8 mouse cellular contexts compared by ENCODE assay signal in genomic region chr8:123117127-123117731, GRCm38 (mm10). TPM values are rescaled to one million over a fixed set of nuclear protein-coding genes. Genes with fewer than 3 reads are reported as not detected.
DNase-seq lines count a peak whose midpoint lies in the region; ATAC-seq and TF ChIP-seq lines count a peak whose summit lies in the region.

Cpne7 (plus strand) TSS chr8:123117374.

- no peaks in the 10 kb centered on the region for H3K36me3 ChIP-seq in hindbrain, embryonic 10.5 days
- H3K36me3 ChIP-seq in limb, embryonic 13.5 days = no peaks in the 10 kb centered on the region

- peaks cover 78% of the 10 kb centered on the region for H3K27me3 ChIP-seq in hindbrain, embryonic 10.5 days (ENCODE audit: insufficient read depth, poor library complexity, severe bottlenecking)
- peaks cover 57% of the 10 kb centered on the region for H3K27me3 ChIP-seq in limb, embryonic 13.5 days

- H3K9me3 ChIP-seq in hindbrain, embryonic 10.5 days = no peaks in the 10 kb centered on the region
- no peaks in the 10 kb centered on the region for H3K9me3 ChIP-seq in limb, embryonic 13.5 days

- ATAC-seq in common myeloid progenitor, adult 5-6 weeks (replicated peaks; ENCODE audit: low read depth, poor library complexity, severe bottlenecking) = peak; percentile 15; the same call in 1 of the 2 replicates
- ATAC-seq in limb, embryonic 13.5 days (ENCODE audit: low FRiP score, low read depth) = no peak
- ATAC-seq in erythroid progenitor cell, adult 5-6 weeks (replicated peaks; ENCODE audit: low FRiP score, poor library complexity, severe bottlenecking) = no peak

- peaks cover 26% of the 10 kb centered on the region for H3K4me1 ChIP-seq in hindbrain, embryonic 10.5 days (replicated peaks)
- H3K4me1 ChIP-seq in limb, embryonic 13.5 days = peaks cover 17% of the 10 kb centered on the region
- H3K4me1 ChIP-seq in olfactory bulb, adult 2 months (ENCODE audit: control insufficient read depth, insufficient read depth, low read length) = peaks cover 26% of the 10 kb centered on the region

- H3K27ac ChIP-seq in hindbrain, embryonic 10.5 days = peak within 1 kb of the TSS; percentile 62; the same call in 1 of the 2 replicates
- no peak within 1 kb of the TSS for H3K27ac ChIP-seq in limb, embryonic 13.5 days
- peak within 1 kb of the TSS; percentile 18; the same call in 1 of the 2 replicates for H3K27ac ChIP-seq in olfactory bulb, adult 2 months (ENCODE audit: insufficient read depth, low read depth, low read length)

- H3K4me2 ChIP-seq in limb, embryonic 13.5 days (replicated peaks) = peak within 1 kb of the TSS; percentile 87

- H3K4me3 ChIP-seq in hindbrain, embryonic 10.5 days = peak within 1 kb of the TSS; percentile 63
- peak within 1 kb of the TSS; percentile 49 for H3K4me3 ChIP-seq in limb, embryonic 13.5 days
- peak within 1 kb of the TSS; percentile 52 for H3K4me3 ChIP-seq in olfactory bulb, adult 2 months (ENCODE audit: insufficient read depth, low read depth, low read length)

- TF ChIP-seq CTCF in olfactory bulb, adult 2 months (IDR thresholded peaks at IDR 0.05; ENCODE audit: insufficient read depth, low read depth, low read length) = 0 out of 2 replicates have a peak, but pooled peaks have one; percentile 13

- no peak; the same call in 1 of the 2 replicates for TF ChIP-seq POLR2A in olfactory bulb, adult 2 months (IDR thresholded peaks at IDR 0.05; ENCODE audit: insufficient read depth, low read depth, low read length)

- peak within 1 kb of the TSS; percentile 59 for H3K9ac ChIP-seq in limb, embryonic 13.5 days

- under 1% methylated on average over 51 of the region's 51 CpGs for WGBS in hindbrain, embryonic 10.5 days
- WGBS in limb, embryonic 13.5 days = under 1% methylated on average over 48 of the region's 51 CpGs
- 2% methylated on average over 51 of the region's 51 CpGs for WGBS in olfactory bulb, adult 2 months

- DNase-seq in left cerebral cortex, adult 18-20 months (ENCODE audit: low spot score in 2 of 2) = no peak
- no peak for DNase-seq in left cerebral cortex, adult 11 months (ENCODE audit: low spot score)
- DNase-seq in hindbrain, embryonic 10.5 days (ENCODE audit: low spot score) = peak; percentile 30
- DNase-seq in lung, postnatal 10 days = no peak

RNA-seq across cellular contexts. Expression of gene Cpne7, which starts in this region (rescaled TPM):
- 10 to 100 TPM; 58.0 to 61.3 TPM for total RNA-seq in left cerebral cortex, adult 18-20 months (2021)
- 0.14 and 1.4 TPM in 2 replicates for total RNA-seq in common myeloid progenitor, adult 5-6 weeks (2017)
- polyA plus RNA-seq in hindbrain, embryonic 10.5 days (2016; fragmentation: Nextera tagmentation; extraction: Ambion mirVana) = 0.12 and 0.63 TPM in 2 replicates
- 0.64 and 0.72 TPM in 2 replicates for polyA plus RNA-seq in limb, embryonic 13.5 days (2015; fragmentation: Nextera tagmentation; extraction: Ambion mirVana)
- not detected in 2 replicates for polyA plus RNA-seq in olfactory bulb, adult 2 months (2012; ENCODE audit: insufficient read depth, insufficient read length, low replicate concordance, missing spikeins)
- not detected in 2 replicates for total RNA-seq in erythroid progenitor cell, adult 5-6 weeks (2015; ENCODE audit: low replicate concordance)
- total RNA-seq in erythroid progenitor cell, adult 5-6 weeks (2017; ENCODE audit: low replicate concordance) = not detected in 2 replicates

Comparison
In these comparisons a context has a peak if more than half of its experiments do, and no peak if none do; other contexts are left out.
1. RNA of gene Cpne7 (total RNA-seq): 58.0 to 61.3 TPM in left cerebral cortex, adult 18-20 months; 0.14 to 1.4 TPM in common myeloid progenitor, adult 5-6 weeks and not detected in erythroid progenitor cell, adult 5-6 weeks; every median in the first group is over 10 times any median in the second.
2. Peak in DNase-seq, H3K4me3 ChIP-seq and H3K27ac ChIP-seq in hindbrain, embryonic 10.5 days; RNA of the gene not detected or under 1 TPM.
3. Peak in every context shown above with its lines, with median percentiles within 50 percentile points of each other: H3K4me3 ChIP-seq.